Mouse (Mus musculus): ENCODE results near the gene Fam83f. TPM values are rescaled to one million over a fixed set of nuclear protein-coding genes. Genes with fewer than 3 reads are reported as not detected.
A peak's percentile ranks its signal among the peaks of the same experiment; 100 is the strongest.

Gene Fam83f
- total and polyA plus RNA-seq, 2 experiments from 2014 or later, result 0.48 to 0.93 TPM

DNA sequence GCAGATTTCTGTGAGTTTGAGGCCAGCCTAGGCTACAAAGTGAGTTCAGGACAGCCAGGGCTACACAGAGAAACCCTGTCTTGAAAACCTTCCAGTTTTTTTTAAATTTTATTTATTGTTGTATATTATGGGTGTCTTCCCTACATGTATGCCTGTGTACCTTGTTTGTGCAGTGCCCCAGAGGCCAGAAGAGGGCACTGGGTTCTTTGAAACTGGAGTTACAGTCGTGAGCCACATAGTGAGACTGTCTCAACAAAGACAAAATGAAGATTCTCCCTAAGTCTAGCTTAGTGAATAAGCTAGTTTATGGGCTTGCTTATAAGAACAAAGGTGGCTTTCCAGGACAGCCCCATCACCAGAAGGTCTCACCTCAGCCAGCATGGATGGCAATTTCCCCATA is 64.9 kb downstream of the Fam83f start:
- TF ChIP-seq CTCF (IDR thresholded peaks at IDR 0.05), result peak; percentile 40; the same call in 1 of the 2 replicates
- no peak overlapping the region for H3K4me2 ChIP-seq (ENCODE audit: low read depth, low read length, poor library complexity, severe bottlenecking)
- no peaks in the 10 kb centered on the region for H3K4me1 ChIP-seq (ENCODE audit: insufficient read depth, low read length)
- 52% methylated on average over 1 of the region's 1 CpGs for WGBS
- H3K27ac ChIP-seq (ENCODE audit: low read depth, low read length), result no peak overlapping the region
- no peak for DNase-seq (ENCODE audit: low spot score)
- H3K27me3 ChIP-seq (ENCODE audit: insufficient read depth, low read length), result no peaks in the 10 kb centered on the region
- no peak overlapping the region for H3K9ac ChIP-seq (replicated peaks; ENCODE audit: low read length, poor library complexity, severe bottlenecking)
- no peaks in the 10 kb centered on the region for H3K36me3 ChIP-seq (ENCODE audit: insufficient read depth, low read length)
- no peak for ATAC-seq (ENCODE audit: low FRiP score)
- no peak overlapping the region for H3K4me3 ChIP-seq (ENCODE audit: low read depth, low read length)
- no peaks in the 10 kb centered on the region for H3K9me3 ChIP-seq (ENCODE audit: low read length)

GRCm38 (mm10) chr15:80738244-80738643 is 66.6 kb downstream of the Fam83f start:
- no peak for ATAC-seq (ENCODE audit: low FRiP score)
- no peak for TF ChIP-seq CTCF (IDR thresholded peaks at IDR 0.05)
- H3K36me3 ChIP-seq (ENCODE audit: insufficient read depth, low read length), result no peaks in the 10 kb centered on the region
- H3K27me3 ChIP-seq (ENCODE audit: insufficient read depth, low read length), result no peaks in the 10 kb centered on the region
- H3K9me3 ChIP-seq (ENCODE audit: low read length), result no peaks in the 10 kb centered on the region
- no peak overlapping the region for H3K27ac ChIP-seq (ENCODE audit: low read depth, low read length)
- H3K4me2 ChIP-seq (ENCODE audit: low read depth, low read length, poor library complexity, severe bottlenecking), result no peak overlapping the region
- DNase-seq (ENCODE audit: low spot score), result no peak
- no peak overlapping the region for H3K9ac ChIP-seq (replicated peaks; ENCODE audit: low read length, poor library complexity, severe bottlenecking)
- WGBS, result 88% methylated on average over 2 of the region's 2 CpGs
- no peaks in the 10 kb centered on the region for H3K4me1 ChIP-seq (ENCODE audit: insufficient read depth, low read length)
- no peak overlapping the region for H3K4me3 ChIP-seq (ENCODE audit: low read depth, low read length)

DNA sequence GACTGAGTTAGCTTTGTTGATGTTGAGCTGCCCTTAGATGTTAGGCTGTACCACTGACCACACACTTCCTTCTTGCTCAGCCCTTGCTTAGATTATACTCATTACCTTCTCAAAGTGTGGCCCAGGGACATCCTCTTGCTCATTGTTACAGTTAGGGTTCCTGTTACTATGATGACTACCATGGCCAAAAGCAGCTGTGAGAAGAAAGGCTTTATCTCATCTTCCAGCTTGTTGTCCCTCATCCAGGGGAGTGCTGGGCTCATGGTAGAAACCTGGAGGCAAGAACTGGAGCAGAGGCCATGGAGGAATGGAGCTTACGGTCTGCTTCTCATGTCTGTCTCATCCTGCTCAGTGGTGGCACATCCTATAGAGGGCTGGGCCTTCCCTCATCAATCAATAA is 68.3 kb downstream of the Fam83f start:
- no peak overlapping the region for H3K27ac ChIP-seq (ENCODE audit: low read depth, low read length)
- DNase-seq (ENCODE audit: low spot score), result no peak
- H3K4me3 ChIP-seq (ENCODE audit: low read depth, low read length), result no peak overlapping the region
- no peak for ATAC-seq (ENCODE audit: low FRiP score)
- TF ChIP-seq CTCF (IDR thresholded peaks at IDR 0.05), result no peak
- H3K4me1 ChIP-seq (ENCODE audit: insufficient read depth, low read length), result no peaks in the 10 kb centered on the region
- H3K27me3 ChIP-seq (ENCODE audit: insufficient read depth, low read length), result no peaks in the 10 kb centered on the region
- H3K4me2 ChIP-seq (ENCODE audit: low read depth, low read length, poor library complexity, severe bottlenecking), result no peak overlapping the region
- 95% methylated on average over 1 of the region's 1 CpGs for WGBS
- no peak overlapping the region for H3K9ac ChIP-seq (replicated peaks; ENCODE audit: low read length, poor library complexity, severe bottlenecking)
- no peaks in the 10 kb centered on the region for H3K9me3 ChIP-seq (ENCODE audit: low read length)
- no peaks in the 10 kb centered on the region for H3K36me3 ChIP-seq (ENCODE audit: insufficient read depth, low read length)

DNA sequence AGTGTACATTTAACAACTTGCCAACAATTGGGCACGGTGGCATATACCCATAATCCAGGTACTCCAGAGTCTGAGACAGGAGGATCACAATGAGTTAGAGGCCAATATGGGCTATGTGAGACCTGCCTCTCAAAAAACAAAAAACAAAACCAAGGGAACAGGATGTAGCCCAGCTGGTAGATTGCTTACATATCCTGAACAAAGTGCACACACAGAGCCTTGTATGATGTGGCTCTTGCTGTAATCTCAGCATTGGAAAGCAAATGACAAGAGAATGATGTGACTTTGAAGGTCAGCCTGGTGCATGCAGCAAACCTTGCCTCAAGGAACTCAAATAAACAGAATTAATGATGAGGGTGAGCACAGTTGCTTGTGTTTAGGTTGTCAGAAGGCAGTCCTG is 70.2 kb downstream of the Fam83f start:
- WGBS, result 91% methylated on average over 1 of the region's 1 CpGs
- no peak for DNase-seq (ENCODE audit: low spot score)
- no peak for ATAC-seq (ENCODE audit: low FRiP score)

GRCm38 (mm10) chr15:80742991-80743474 is 71.4 kb downstream of the Fam83f start:
- DNase-seq (ENCODE audit: low spot score) (no peak), ATAC-seq (ENCODE audit: low FRiP score) (no peak)
- no peak overlapping the region for H3K4me3 ChIP-seq (ENCODE audit: low read depth, low read length)
- no peaks in the 10 kb centered on the region for H3K27me3 ChIP-seq (ENCODE audit: insufficient read depth, low read length)
- no peaks in the 10 kb centered on the region for H3K36me3 ChIP-seq (ENCODE audit: insufficient read depth, low read length)
- no peaks in the 10 kb centered on the region for H3K4me1 ChIP-seq (ENCODE audit: insufficient read depth, low read length)
- TF ChIP-seq CTCF (IDR thresholded peaks at IDR 0.05), result no peak
- 86% methylated on average over 3 of the region's 3 CpGs for WGBS
- H3K4me2 ChIP-seq (ENCODE audit: low read depth, low read length, poor library complexity, severe bottlenecking), result no peak overlapping the region
- H3K9me3 ChIP-seq (ENCODE audit: low read length), result no peaks in the 10 kb centered on the region
- no peak overlapping the region for H3K27ac ChIP-seq (ENCODE audit: low read depth, low read length)
- H3K9ac ChIP-seq (replicated peaks; ENCODE audit: low read length, poor library complexity, severe bottlenecking), result no peak overlapping the region

More for the DNA sequence above, 70.2 kb downstream of the Fam83f start:
- Histone ChIP-seq H3K4me1 (ENCODE audit: insufficient read depth, low read length) (no peaks in the 10 kb centered on the region), H3K9ac (replicated peaks; ENCODE audit: low read length, poor library complexity, severe bottlenecking) (no peak overlapping the region), H3K27ac (ENCODE audit: low read depth, low read length) (no peak overlapping the region), H3K27me3 (ENCODE audit: insufficient read depth, low read length) (no peaks in the 10 kb centered on the region), H3K9me3 (ENCODE audit: low read length) (no peaks in the 10 kb centered on the region), H3K4me3 (ENCODE audit: low read depth, low read length) (no peak overlapping the region), H3K36me3 (ENCODE audit: insufficient read depth, low read length) (no peaks in the 10 kb centered on the region), H3K4me2 (ENCODE audit: low read depth, low read length, poor library complexity, severe bottlenecking) (no peak overlapping the region)
- TF ChIP-seq CTCF (IDR thresholded peaks at IDR 0.05), result no peak

DNA sequence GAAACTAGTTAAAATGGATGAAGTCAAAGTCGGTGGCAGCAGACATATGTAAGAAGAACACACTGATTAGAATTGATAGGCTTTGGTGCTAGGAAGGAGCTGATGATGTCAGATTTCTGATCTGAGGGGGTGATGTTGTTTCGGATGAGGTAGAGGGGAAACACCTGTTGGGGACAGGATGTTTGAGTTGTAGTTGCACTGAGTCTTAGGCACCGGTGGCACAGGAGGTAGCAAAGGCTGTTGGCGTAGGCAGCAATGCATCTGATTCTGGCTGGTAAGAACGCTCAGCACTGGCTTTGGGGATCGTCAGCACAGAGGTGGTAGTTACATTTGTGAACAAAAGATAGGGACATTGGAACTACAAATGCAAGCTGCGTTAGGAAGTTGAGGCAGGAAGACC is 72.0 kb downstream of the Fam83f start:
- no peaks in the 10 kb centered on the region for H3K36me3 ChIP-seq (ENCODE audit: insufficient read depth, low read length)
- H3K4me3 ChIP-seq (ENCODE audit: low read depth, low read length), result no peak overlapping the region
- H3K9ac ChIP-seq (replicated peaks; ENCODE audit: low read length, poor library complexity, severe bottlenecking), result no peak overlapping the region
- no peaks in the 10 kb centered on the region for H3K27me3 ChIP-seq (ENCODE audit: insufficient read depth, low read length)
- ATAC-seq (ENCODE audit: low FRiP score), result no peak
- no peaks in the 10 kb centered on the region for H3K4me1 ChIP-seq (ENCODE audit: insufficient read depth, low read length)
- H3K27ac ChIP-seq (ENCODE audit: low read depth, low read length), result no peak overlapping the region
- WGBS, result 93% methylated on average over 7 of the region's 7 CpGs
- no peak overlapping the region for H3K4me2 ChIP-seq (ENCODE audit: low read depth, low read length, poor library complexity, severe bottlenecking)
- TF ChIP-seq CTCF (IDR thresholded peaks at IDR 0.05), result no peak
- no peaks in the 10 kb centered on the region for H3K9me3 ChIP-seq (ENCODE audit: low read length)
- no peak for DNase-seq (ENCODE audit: low spot score)

All from midbrain, postnatal 0 days (tissue).